Mouse (Mus musculus): Measurements from ENCODE around the gene Tbk1. TPM values are rescaled to one million over a fixed set of nuclear protein-coding genes. Genes with fewer than 3 reads are reported as not detected.

Tbk1 gene
- total and polyA plus RNA-seq, 3 experiments: 29.5 to 46.0 (median 44.0) TPM

- TF ChIP-seq ZNF384 (IDR thresholded peaks at IDR 0.05; ENCODE audit: low read depth, low read length): peak; percentile 99
- TF ChIP-seq CHD2 (IDR thresholded peaks at IDR 0.05; ENCODE audit: low read length): 0 out of 2 replicates have a peak, but pooled peaks have one; percentile 23
- TF ChIP-seq NRF1 (IDR thresholded peaks at IDR 0.05; ENCODE audit: low read depth, low read length): peak; percentile 63
- TF ChIP-seq ELF1 (IDR thresholded peaks at IDR 0.05; ENCODE audit: low read depth, low read length): peak; percentile 71
- peak; percentile 73 for TF ChIP-seq TCF12 (IDR thresholded peaks at IDR 0.05; ENCODE audit: low read depth, low read length)
- no peak for TF ChIP-seq CHD1 (IDR thresholded peaks at IDR 0.05; ENCODE audit: low read depth, low read length)
- TF ChIP-seq MAFK (IDR thresholded peaks at IDR 0.05; ENCODE audit: insufficient replicate concordance, low read length): 0 out of 2 replicates have a peak, but pooled peaks have one; percentile 42
- no peak for TF ChIP-seq USF1 (IDR thresholded peaks at IDR 0.05; ENCODE audit: low read depth, low read length)
- TF ChIP-seq MXI1 (IDR thresholded peaks at IDR 0.05; ENCODE audit: low read depth, low read length): 0 out of 2 replicates have a peak, but pooled peaks have one; percentile 44
- TF ChIP-seq CTCF (conservative IDR thresholded peaks at IDR 0.05 in 1 of 2, IDR thresholded peaks at IDR 0.05 in 1 of 2; ENCODE audit: low read depth in 2 of 2, low read length in 2 of 2): no peak
- TF ChIP-seq HCFC1 (IDR thresholded peaks at IDR 0.05; ENCODE audit: low read depth, low read length): peak; percentile 84
- no peak for TF ChIP-seq NELFE (IDR thresholded peaks at IDR 0.05; ENCODE audit: low read depth, low read length)
- peak; percentile 21; the same call in 1 of the 2 replicates for TF ChIP-seq MAX (IDR thresholded peaks at IDR 0.05; ENCODE audit: low read length)
- no peak for TF ChIP-seq MEF2A (IDR thresholded peaks at IDR 0.05; ENCODE audit: borderline replicate concordance, low read depth, low read length)
- TF ChIP-seq JUND (conservative IDR thresholded peaks at IDR 0.05; ENCODE audit: low read depth, low read length): no peak
- TF ChIP-seq MYC (IDR thresholded peaks at IDR 0.05; ENCODE audit: low read depth, low read length): peak; percentile 78
- no peak for TF ChIP-seq USF2 (conservative IDR thresholded peaks at IDR 0.05; ENCODE audit: low read depth, low read length)
- no peak for TF ChIP-seq ZC3H11A (IDR thresholded peaks at IDR 0.05; ENCODE audit: low read depth, low read length)
- TF ChIP-seq RAD21 (IDR thresholded peaks at IDR 0.05; ENCODE audit: low read depth, low read length): no peak
- 0 out of 2 replicates have a peak, but pooled peaks have one; percentile 55 for TF ChIP-seq KAT2A (IDR thresholded peaks at IDR 0.05; ENCODE audit: insufficient replicate concordance, low read length)
- no peak for TF ChIP-seq E2F4 (IDR thresholded peaks at IDR 0.05; ENCODE audit: insufficient replicate concordance, low read depth, low read length)
- peak; percentile 64; the same call in 1 of the 2 replicates for TF ChIP-seq SIN3A (IDR thresholded peaks at IDR 0.05; ENCODE audit: low read length)
- TF ChIP-seq IRF4 (IDR thresholded peaks at IDR 0.05; ENCODE audit: low read depth, low read length): 0 out of 2 replicates have a peak, but pooled peaks have one; percentile 34
Observed at GRCm38 (mm10) chr10:121628561-121629040, 42.0 kb upstream of the Tbk1 start (continued).

DNA sequence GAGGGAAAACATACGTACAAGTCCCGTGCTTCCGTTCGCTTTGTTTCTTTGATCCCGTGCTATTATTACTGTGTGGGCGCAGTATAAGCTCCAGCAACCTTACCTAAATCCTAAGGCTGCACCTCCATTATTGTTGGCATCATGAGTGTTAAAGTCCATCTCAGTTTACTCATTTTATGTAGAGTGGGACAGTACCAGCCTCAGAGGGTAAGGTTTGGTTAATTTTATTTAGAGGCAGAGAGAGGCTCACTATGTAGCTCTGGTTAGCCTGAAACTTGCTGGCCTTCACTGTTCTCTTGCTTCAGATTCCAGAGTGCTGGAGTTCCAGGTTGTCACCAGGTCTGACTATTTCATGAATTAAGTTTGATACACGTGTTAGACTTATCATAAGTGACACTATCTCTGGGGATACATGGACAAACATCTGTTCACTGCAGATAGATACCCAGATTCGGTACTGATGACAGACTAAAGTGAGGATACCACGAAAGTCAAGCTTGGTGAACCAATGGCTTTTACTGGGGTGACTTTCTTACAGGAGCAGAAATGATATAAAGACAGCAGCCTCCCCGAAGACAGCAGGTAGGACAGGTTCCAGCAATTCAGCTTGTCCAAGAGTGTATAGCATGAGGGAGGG is 40.7 kb upstream of the Tbk1 start:
- dilution Hi-C loops (cut with MboI; ENCODE audit: extremely low pct_ligation_motif_present, extremely low pct_unique_long_range_greater_than_20kb, low sequenced_read_pairs): no loop called here
- H3K4me3 ChIP-seq (replicated peaks in 1 of 3; ENCODE audit: low read depth in 2 of 3, low read length in 2 of 3, poor library complexity in 1 of 3): peak overlapping the region; percentile 3 to 85 (median 40)
- H3K9ac ChIP-seq (ENCODE audit: insufficient read depth, low read depth): peak overlapping the region; percentile 80
- H3K9me3 ChIP-seq (replicated peaks; ENCODE audit: low read length): no peaks in the 10 kb centered on the region
- TF ChIP-seq TCF12 (IDR thresholded peaks at IDR 0.05; ENCODE audit: low read depth, low read length) (no peak), ELF1 (IDR thresholded peaks at IDR 0.05; ENCODE audit: low read depth, low read length) (no peak), USF1 (IDR thresholded peaks at IDR 0.05; ENCODE audit: low read depth, low read length) (no peak), CHD2 (IDR thresholded peaks at IDR 0.05; ENCODE audit: low read length) (no peak)
- peaks cover 32% of the 10 kb centered on the region for H3K79me2 ChIP-seq (replicated peaks; ENCODE audit: control insufficient read depth, extremely low read depth, insufficient read depth, poor library complexity, severe bottlenecking)
- peak overlapping the region; percentile 75 for H3K4me2 ChIP-seq (ENCODE audit: insufficient read depth, low read depth, poor library complexity, severe bottlenecking)
- DNase-seq (ENCODE audit: extremely low read depth): no peak
- H3K4me1 ChIP-seq (ENCODE audit: control insufficient read depth in 1 of 2, insufficient read depth in 2 of 2): peaks cover 15 to 36% of the 10 kb centered on the region in 2 experiments
- in situ Hi-C loops (cut with MboI; ENCODE audit: low pct_ligation_motif_present, low pct_unique_long_range_greater_than_20kb, low sequenced_read_pairs): no loop called here
- H3K36me3 ChIP-seq (replicated peaks in 1 of 2; ENCODE audit: control insufficient read depth in 1 of 2, insufficient read depth in 1 of 2, low read length in 1 of 2): peaks cover 2 to 15% of the 10 kb centered on the region in 2 experiments
- peak overlapping the region; percentile 4; the same call in 1 of the 2 replicates for H3K27ac ChIP-seq (ENCODE audit: insufficient read depth, low read depth)
- no peaks in the 10 kb centered on the region for H3K27me3 ChIP-seq (replicated peaks)

All from CH12.LX (cell line).